Mouse (Mus musculus): ENCODE measurements around the gene Cab39l. TPM values are rescaled to one million over a fixed set of nuclear protein-coding genes. Genes with fewer than 3 reads are reported as not detected.
A peak's percentile ranks its signal among the peaks of the same experiment; 100 is the strongest.

Gene Cab39l
- total and polyA plus RNA-seq, 3 experiments: 19.9 to 49.2 (median 33.1) TPM

DNA sequence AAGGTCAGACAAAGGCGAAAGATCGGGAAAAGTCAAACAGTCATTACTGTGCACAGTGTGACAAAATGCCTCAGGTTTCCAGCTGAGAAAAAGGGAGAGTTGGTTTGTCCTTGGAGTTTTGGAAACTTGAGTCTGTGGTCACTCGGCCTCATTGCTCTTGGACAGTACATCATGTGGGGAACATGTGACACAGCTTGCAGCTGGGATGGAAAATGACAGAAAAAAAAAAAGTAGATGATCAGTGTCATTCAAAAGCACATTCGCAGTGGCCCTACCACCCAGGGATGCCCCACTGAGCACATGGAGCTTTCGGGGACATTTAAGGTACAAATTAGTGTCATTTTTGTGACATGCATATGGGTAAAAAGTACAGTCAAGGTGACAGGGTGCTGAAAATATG lies 57.2 kb downstream of the Cab39l start:
- DNase-seq (ENCODE audit: extremely low read depth): peak; percentile 15
- dilution Hi-C loops (cut with MboI; ENCODE audit: extremely low pct_ligation_motif_present, extremely low pct_unique_long_range_greater_than_20kb, low sequenced_read_pairs): no loop called here
- Histone ChIP-seq H3K27ac (ENCODE audit: insufficient read depth, low read depth) (no peak overlapping the region), H3K79me2 (replicated peaks; ENCODE audit: control insufficient read depth, extremely low read depth, insufficient read depth, poor library complexity, severe bottlenecking) (no peaks in the 10 kb centered on the region), H3K9ac (ENCODE audit: insufficient read depth, low read depth) (no peak overlapping the region), H3K4me1 (ENCODE audit: control insufficient read depth in 1 of 2, insufficient read depth in 2 of 2) (peaks cover 3 to 46% of the 10 kb centered on the region in 2 experiments), H3K4me3 (replicated peaks in 1 of 3; ENCODE audit: low read depth in 2 of 3, low read length in 2 of 3, poor library complexity in 1 of 3) (no peak overlapping the region), H3K36me3 (replicated peaks in 1 of 2; ENCODE audit: control insufficient read depth in 1 of 2, insufficient read depth in 1 of 2, low read length in 1 of 2) (peaks cover 10 to 30% of the 10 kb centered on the region in 2 experiments), H3K9me3 (replicated peaks; ENCODE audit: low read length) (no peaks in the 10 kb centered on the region), H3K27me3 (replicated peaks) (no peaks in the 10 kb centered on the region), H3K4me2 (ENCODE audit: insufficient read depth, low read depth, poor library complexity, severe bottlenecking) (no peak overlapping the region)
- peak; percentile 35; the same call in 1 of the 2 replicates for TF ChIP-seq MAX (IDR thresholded peaks at IDR 0.05; ENCODE audit: low read length)
- no peak for TF ChIP-seq USF2 (conservative IDR thresholded peaks at IDR 0.05; ENCODE audit: low read depth, low read length)
- no peak; the same call in 1 of the 2 replicates for TF ChIP-seq USF1 (IDR thresholded peaks at IDR 0.05; ENCODE audit: low read depth, low read length)
- TF ChIP-seq ZNF384 (IDR thresholded peaks at IDR 0.05; ENCODE audit: low read depth, low read length): peak; percentile 80
- no peak for TF ChIP-seq CTCF (conservative IDR thresholded peaks at IDR 0.05 in 1 of 2, IDR thresholded peaks at IDR 0.05 in 1 of 2; ENCODE audit: low read depth in 2 of 2, low read length in 2 of 2)
- TF ChIP-seq JUN (IDR thresholded peaks at IDR 0.05; ENCODE audit: insufficient read depth, low read depth, low read length): no peak
- TF ChIP-seq HCFC1 (IDR thresholded peaks at IDR 0.05; ENCODE audit: low read depth, low read length): no peak
- TF ChIP-seq IRF4 (IDR thresholded peaks at IDR 0.05; ENCODE audit: low read depth, low read length): no peak
- TF ChIP-seq SMC3 (IDR thresholded peaks at IDR 0.05; ENCODE audit: low read depth, low read length): no peak
- TF ChIP-seq TCF12 (IDR thresholded peaks at IDR 0.05; ENCODE audit: low read depth, low read length): no peak
- no peak for TF ChIP-seq POLR2A (IDR thresholded peaks at IDR 0.05; ENCODE audit: low read depth, low read length)
- peak; percentile 62 for TF ChIP-seq BHLHE40 (IDR thresholded peaks at IDR 0.05; ENCODE audit: low read depth, low read length)
- TF ChIP-seq GABPA (IDR thresholded peaks at IDR 0.05; ENCODE audit: insufficient replicate concordance, low read depth, low read length): no peak
- no peak for TF ChIP-seq E2F4 (IDR thresholded peaks at IDR 0.05; ENCODE audit: insufficient replicate concordance, low read depth, low read length)
- TF ChIP-seq RCOR1 (conservative IDR thresholded peaks at IDR 0.05; ENCODE audit: low read depth, low read length): no peak
- TF ChIP-seq UBTF (IDR thresholded peaks at IDR 0.05; ENCODE audit: low read depth, low read length): no peak
- no peak for TF ChIP-seq RAD21 (IDR thresholded peaks at IDR 0.05; ENCODE audit: low read depth, low read length)
- TF ChIP-seq NRF1 (IDR thresholded peaks at IDR 0.05; ENCODE audit: low read depth, low read length): no peak
- TF ChIP-seq ELF1 (IDR thresholded peaks at IDR 0.05; ENCODE audit: low read depth, low read length): no peak
- no peak for TF ChIP-seq ZC3H11A (IDR thresholded peaks at IDR 0.05; ENCODE audit: low read depth, low read length)
- TF ChIP-seq CHD1 (IDR thresholded peaks at IDR 0.05; ENCODE audit: low read depth, low read length): no peak
- TF ChIP-seq ETS1 (conservative IDR thresholded peaks at IDR 0.05; ENCODE audit: low read depth, low read length): peak; percentile 61
- TF ChIP-seq KAT2A (IDR thresholded peaks at IDR 0.05; ENCODE audit: insufficient replicate concordance, low read length): no peak
- TF ChIP-seq MEF2A (IDR thresholded peaks at IDR 0.05; ENCODE audit: borderline replicate concordance, low read depth, low read length): no peak
- no peak for TF ChIP-seq NELFE (IDR thresholded peaks at IDR 0.05; ENCODE audit: low read depth, low read length)
- no peak; the same call in 1 of the 2 replicates for TF ChIP-seq SIN3A (IDR thresholded peaks at IDR 0.05; ENCODE audit: low read length)
- 0 out of 2 replicates have a peak, but pooled peaks have one; percentile 55 for TF ChIP-seq MYC (IDR thresholded peaks at IDR 0.05; ENCODE audit: low read depth, low read length)
- TF ChIP-seq MXI1 (IDR thresholded peaks at IDR 0.05; ENCODE audit: low read depth, low read length): peak; percentile 35; the same call in 1 of the 2 replicates
- TF ChIP-seq ZMIZ1 (IDR thresholded peaks at IDR 0.05; ENCODE audit: low read depth, low read length): no peak
- no peak for TF ChIP-seq JUND (conservative IDR thresholded peaks at IDR 0.05; ENCODE audit: low read depth, low read length)
- no peak for TF ChIP-seq MAFK (IDR thresholded peaks at IDR 0.05; ENCODE audit: insufficient replicate concordance, low read length)
- no peak for TF ChIP-seq CHD2 (IDR thresholded peaks at IDR 0.05; ENCODE audit: low read length)
- peak; percentile 47; the same call in 1 of the 2 replicates for TF ChIP-seq EP300 (IDR thresholded peaks at IDR 0.05; ENCODE audit: low read length)
- no peak for TF ChIP-seq TBP (conservative IDR thresholded peaks at IDR 0.05; ENCODE audit: low read depth, low read length)
- TF ChIP-seq POLR2AphosphoS2 (IDR thresholded peaks at IDR 0.05; ENCODE audit: low read depth, low read length): no peak
- TF ChIP-seq MAZ (IDR thresholded peaks at IDR 0.05; ENCODE audit: low read depth, low read length): no peak
- TF ChIP-seq ZKSCAN1 (IDR thresholded peaks at IDR 0.05; ENCODE audit: borderline replicate concordance, low read depth, low read length): no peak
- TF ChIP-seq PAX5 (IDR thresholded peaks at IDR 0.05; ENCODE audit: low read length): no peak
- in situ Hi-C loops (cut with MboI; ENCODE audit: low pct_ligation_motif_present, low pct_unique_long_range_greater_than_20kb, low sequenced_read_pairs): no loop called here
